Mouse (Mus musculus): ENCODE results near the gene Ugt1a2.

Ugt1a2 gene

GRCm38 (mm10) chr1:88218591-88218990, 18.2 kb downstream of the Ugt1a2 start:
- DNase-seq: no peak

GRCm38 (mm10) chr1:88219054-88219453, 18.7 kb downstream of the Ugt1a2 start:
- no peak for DNase-seq

DNA sequence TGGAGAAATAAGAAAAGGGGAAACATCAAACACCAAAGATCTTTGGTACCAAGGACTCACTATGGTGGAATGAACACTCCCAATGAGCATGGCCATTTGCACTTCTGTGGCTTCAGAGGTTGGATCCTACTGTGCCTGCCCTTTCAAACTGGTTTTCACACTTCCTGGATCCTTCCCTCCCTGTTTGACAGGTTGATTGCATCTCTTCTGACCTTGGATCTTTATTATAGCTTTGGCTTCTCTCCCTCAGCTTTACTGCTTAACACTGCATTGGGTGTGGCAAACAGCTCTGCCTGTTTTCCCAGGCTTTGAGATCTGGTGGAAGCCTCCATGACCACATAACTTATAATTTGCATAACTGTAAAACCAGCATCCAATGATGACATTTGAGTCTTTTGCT, 19.9 kb downstream of the Ugt1a2 start:
- peak; percentile 6 for DNase-seq

- DNase-seq: no peak
Observed at GRCm38 (mm10) chr1:88222216-88222615, 21.8 kb downstream of the Ugt1a2 start.

GRCm38 (mm10) chr1:88223011-88223515, 22.7 kb downstream of the Ugt1a2 start:
- peak; percentile 5 for DNase-seq

- peak; percentile 21 for DNase-seq
Observed at GRCm38 (mm10) chr1:88223591-88223990, 23.2 kb downstream of the Ugt1a2 start.

GRCm38 (mm10) chr1:88224029-88224776, 23.8 kb downstream of the Ugt1a2 start:
- DNase-seq: peak; percentile 39

DNA sequence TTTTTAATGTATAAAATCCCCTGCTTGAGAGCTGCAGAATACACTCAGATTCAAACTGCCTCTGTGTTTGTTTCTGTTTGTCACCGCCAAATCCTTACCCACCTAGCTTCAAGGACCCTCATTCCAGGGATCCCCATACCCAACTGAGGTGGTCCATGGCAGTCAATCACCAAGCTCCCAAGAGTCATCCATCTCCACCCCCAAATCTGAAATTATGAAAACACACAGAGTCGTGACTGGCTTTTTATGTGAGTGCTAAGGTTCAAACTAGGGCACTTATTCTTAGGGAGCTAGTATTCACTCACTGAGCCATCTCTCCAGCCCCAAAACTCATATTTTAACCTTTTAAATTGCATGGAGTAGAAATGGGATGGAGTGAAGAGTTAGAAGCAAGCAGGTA, 24.9 kb downstream of the Ugt1a2 start:
- peak; percentile 2 for DNase-seq

DNA sequence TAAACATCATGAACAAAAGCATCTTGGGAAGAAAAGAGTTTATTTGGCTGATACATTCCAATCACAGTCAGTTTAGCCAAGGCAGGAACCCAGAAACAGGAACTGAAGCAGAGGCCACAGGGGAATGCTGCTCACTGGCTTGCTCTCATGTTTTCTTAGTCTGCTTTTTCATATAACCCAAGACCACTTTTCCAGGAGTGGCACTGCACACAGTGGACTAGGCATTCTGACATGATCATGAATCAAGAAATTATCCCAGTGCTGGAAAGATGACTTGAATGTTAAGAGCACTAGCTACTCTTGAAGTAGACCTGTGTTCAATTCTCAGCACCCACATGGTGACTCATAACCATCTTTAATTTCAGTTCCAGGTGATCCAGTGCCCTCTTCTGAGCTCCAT, 25.3 kb downstream of the Ugt1a2 start:
- DNase-seq: no peak

DNA sequence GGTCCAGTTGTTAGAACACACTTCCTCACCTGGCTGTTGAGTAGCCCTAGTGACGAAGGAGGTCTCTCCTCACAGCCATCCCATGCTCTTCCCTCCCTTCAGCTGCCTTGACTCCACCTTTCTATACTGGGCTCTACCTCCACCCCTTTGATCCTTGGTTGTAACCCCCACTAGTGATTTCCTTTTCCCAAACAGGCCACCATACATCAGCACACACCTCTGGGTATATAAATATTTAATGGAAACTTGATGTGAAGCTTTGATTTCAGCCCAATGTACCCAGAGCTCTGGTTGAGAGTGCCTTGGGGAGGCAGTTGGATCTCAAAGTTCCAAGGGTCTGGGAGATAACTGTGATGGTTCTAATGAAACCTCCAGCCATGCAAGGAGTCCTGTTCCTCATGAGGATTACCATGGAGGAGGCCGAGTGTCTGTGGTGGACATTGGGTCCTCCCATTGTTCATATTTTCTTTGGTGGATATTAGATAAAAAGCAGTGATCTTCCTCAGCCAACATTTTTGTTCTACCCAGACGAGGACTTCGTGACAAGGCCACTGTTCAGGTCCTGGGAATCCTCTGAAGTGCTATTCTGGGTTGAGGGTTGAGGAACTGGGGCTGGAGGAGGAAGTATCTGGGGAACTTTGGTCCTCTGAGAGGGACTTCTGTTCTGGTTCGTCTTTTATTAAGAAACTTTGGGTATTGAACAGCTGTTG, 26.4 kb downstream of the Ugt1a2 start, which contains the start of gene Mroh2a:
Mroh2a (plus strand) TSS at position 317 of the 710 bp plus-strand sequence.
- DNase-seq: peak; percentile 4

GRCm38 (mm10) chr1:88227482-88227881, 27.1 kb downstream of the Ugt1a2 start:
- DNase-seq: no peak

DNA sequence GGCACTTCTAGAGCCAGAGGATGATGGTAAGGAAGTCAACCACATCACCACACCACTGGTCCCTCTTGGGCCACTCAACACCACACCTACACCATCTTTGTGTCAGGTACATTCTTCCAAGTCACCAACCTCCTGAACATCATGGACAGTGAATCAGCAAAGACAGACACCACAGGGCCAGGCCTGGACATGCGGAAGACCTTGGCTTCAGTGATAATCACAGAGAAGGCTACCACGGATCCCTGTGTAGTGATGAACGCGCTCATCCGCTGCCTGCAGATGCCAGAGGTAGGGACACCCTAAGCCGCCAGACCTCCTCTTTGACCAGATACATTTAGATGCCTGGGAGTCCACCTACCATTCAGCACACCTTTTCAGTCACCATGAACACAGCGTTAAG, 27.7 kb downstream of the Ugt1a2 start:
- no peak for DNase-seq

- DNase-seq: no peak
Observed at GRCm38 (mm10) chr1:88229566-88229965, 29.2 kb downstream of the Ugt1a2 start.

DNA sequence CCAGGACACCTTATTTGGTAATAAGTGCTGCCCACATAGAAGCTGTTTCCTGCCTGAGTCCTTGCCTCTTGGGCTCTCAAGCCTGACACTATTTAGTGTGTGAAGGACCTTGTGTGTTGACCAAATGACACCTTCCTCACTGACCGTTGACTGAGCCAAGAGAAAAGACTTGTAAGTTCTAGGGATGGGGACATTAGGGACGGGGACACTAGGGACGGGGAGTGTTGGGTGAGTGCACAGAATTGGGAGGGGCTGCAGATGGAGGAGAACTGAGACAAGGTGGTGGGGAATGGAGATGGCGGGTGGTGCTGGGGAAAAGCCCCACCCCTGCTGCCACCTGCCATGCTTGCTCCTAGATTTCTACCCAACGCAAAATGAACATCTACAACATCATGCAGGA, 29.6 kb downstream of the Ugt1a2 start:
- no peak for DNase-seq

- DNase-seq: no peak
Observed at GRCm38 (mm10) chr1:88230421-88230820, 30.0 kb downstream of the Ugt1a2 start.

- DNase-seq: no peak
Observed at GRCm38 (mm10) chr1:88230981-88231802, 30.8 kb downstream of the Ugt1a2 start.

DNA sequence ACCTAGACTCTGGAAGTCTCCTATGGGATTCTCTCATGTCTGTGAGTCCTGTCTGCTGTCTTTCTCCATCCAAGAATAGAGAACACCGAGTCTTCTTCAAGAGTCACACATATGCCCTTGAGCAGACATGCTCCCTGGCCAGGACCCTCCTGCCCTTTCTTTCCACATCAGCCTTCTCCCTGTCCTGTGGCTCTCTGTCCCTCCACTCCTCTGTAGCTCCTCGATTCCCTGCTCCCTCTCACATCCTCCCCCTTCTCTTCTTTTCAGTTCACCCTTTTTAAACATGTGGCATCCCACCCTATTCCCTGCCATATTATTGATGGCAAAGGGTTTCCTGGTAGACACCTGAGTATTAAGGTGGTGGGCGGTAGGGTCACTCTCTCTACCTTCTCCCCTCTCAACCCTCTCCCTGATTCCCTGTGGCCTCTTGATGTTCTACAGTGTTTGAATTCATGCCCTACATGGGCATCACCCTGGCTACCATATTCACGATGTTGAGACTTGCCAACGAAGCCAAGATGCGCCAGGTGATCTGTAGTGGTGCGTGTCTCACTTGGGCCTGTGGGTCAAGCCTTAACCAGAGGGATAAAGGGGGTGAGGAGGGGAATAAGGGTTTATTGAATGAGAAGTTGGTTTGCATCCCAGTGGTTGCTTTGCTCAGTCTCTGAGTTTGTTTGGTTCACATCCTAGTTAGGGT, 31.6 kb downstream of the Ugt1a2 start:
- no peak for DNase-seq

DNA sequence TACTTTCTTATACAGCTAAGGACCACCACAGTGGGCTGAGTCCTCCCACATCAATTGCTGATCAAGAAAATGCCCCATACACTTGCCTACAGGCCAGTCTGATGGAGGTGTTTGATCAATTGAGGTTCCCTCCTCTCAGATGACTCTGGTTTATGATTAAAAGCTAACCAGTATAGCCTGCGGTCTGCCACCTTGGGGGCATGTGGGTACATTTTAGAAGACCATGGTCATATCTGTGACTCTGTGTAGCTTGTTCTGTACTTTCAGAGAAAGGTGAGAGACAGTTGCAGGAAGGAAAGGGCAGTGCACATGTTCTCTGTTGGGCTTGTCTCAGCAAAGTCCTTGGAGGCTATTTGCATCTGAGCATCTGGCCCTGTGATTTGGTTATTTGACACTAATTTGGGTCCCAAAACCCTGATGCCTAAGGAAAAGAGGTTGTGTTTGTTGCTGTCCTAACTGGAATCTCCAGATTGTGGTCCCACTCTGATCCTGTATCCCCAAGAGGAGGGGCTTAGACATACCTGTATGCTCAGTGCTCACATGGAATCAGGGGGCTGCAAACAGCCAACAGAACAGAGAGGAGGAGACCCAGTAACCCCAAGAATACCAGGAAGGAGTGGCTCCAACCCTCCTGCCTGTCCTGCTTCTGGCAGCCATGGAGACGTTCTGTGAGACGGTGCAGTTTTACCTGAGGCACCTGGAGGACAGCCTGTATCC, 32.4 kb downstream of the Ugt1a2 start:
- DNase-seq: no peak

DNA sequence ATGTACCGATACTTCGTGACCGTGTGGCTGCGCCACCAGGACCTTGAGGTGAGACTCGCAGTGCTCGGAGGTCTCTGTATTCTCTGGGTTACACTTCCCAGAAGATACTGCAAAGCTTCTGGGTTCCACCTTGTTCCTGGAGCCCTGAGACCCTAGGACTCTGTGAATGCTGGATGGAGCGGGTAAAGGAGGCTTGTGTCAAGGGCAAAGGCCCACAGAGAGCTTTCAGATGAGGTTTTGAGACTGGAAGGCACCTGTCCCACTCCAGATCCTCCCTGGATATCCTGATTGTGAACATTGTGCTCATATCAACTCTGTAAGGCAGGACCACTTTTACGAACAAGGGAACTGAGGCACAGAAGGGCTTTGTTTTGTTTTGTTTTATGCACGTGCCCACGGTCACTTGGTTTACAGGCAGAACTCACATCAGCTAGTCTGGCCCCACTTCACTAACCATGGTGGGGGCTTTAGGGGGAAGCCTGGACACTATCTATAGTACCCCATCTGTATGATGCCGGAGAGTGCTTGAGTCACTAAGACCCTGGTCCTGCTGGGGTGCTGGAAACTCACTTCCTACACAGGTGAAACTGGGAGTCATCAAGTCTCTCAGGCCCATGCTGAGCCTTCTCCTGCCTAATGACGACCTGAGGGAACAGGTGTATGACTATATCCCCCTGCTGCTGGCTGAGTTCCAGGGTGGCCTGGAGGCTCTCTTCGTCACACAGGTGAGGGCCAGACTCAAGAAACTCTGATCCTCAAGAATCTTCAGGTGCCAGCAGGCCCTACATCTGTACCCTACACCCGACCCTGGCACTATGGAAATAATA, 33.2 kb downstream of the Ugt1a2 start:
- no peak for DNase-seq

DNA sequence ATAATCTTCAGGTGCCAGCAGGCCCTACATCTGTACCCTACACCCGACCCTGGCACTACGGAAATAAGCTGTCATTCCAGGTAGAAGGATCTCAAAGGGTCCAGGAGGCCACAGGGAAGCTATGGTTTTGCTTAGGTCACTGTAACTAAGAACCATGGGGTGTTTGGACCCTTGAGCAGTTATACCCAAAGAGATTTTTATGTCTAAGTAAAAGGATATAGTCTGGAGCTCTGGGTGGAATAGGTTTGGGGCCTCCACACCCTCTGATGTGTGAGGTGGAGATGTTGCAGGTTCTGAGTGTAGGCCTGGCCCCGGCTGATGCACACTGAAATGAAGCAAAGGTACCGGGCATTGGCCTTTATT, 33.8 kb downstream of the Ugt1a2 start:
- no peak for DNase-seq

DNA sequence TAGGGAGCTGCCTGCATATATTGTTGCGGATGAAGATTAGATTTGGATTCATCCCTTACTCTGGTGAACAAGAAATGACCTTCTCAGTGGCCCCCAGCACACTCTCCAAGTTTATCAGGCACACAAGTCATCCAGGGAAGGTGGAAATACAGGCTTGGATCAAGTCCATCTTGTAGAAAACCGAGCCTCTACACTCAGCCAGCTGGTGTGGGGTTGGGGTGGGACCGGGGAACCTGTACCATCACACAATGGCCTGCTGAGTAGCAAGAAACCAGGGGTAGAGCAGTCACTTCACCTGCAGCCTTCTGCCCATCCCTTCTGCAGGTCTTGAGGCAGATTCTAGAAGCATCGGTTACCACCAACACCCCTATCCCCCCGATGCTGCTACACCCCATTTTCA, 34.2 kb downstream of the Ugt1a2 start:
- DNase-seq: no peak
